Mouse (Mus musculus) testis, adult 2 months (tissue): ENCODE measurements at regions not wholly inside any gene's neighbourhood (a gene's known extent, or its start where the extent isn't known, plus 50 kb on each side); places are given as distances from the start of the nearest gene placed in this dataset.
"Not testable (repeated sequence)": the region's sequence is repeated elsewhere in the genome, so short reads cannot be mapped to it uniquely, and the experiment has no call there.

Experiments used
- H3K27ac ChIP-seq: fragments of 200-500 bp; 2 replicates; pipeline ENCODE4 v1.5.1; 2012; ENCODE audit warnings: low read depth, low read length; ENCODE audit not compliant: control insufficient read depth, insufficient read depth
- H3K27me3 ChIP-seq: fragments of 200-500 bp; 2 replicates; pipeline ENCODE4 v1.6.1; 2012; ENCODE audit warnings: mild to moderate bottlenecking, low read length, moderate library complexity; ENCODE audit not compliant: control insufficient read depth, insufficient read depth
- H3K36me3 ChIP-seq: fragments of 200-500 bp; 2 replicates; pipeline ENCODE4 v1.6.1; 2012; ENCODE audit warnings: mild to moderate bottlenecking, low read length; ENCODE audit not compliant: control insufficient read depth, insufficient read depth
- H3K4me1 ChIP-seq: fragments of 200-500 bp; 2 replicates; pipeline ENCODE4 v1.6.1; 2012; ENCODE audit warnings: low read length; ENCODE audit not compliant: control insufficient read depth, insufficient read depth
- H3K4me3 ChIP-seq: fragments of 200-500 bp; 2 replicates; pipeline ENCODE4 v1.5.1; 2012; ENCODE audit warnings: low read depth, mild to moderate bottlenecking, low read length, moderate library complexity, mixed read lengths; ENCODE audit not compliant: control insufficient read depth
- CTCF ChIP-seq: fragments of 200-500 bp; IDR thresholded peaks from 2 replicates; pipeline ENCODE4 v1.5.1; 2012; ENCODE audit warnings: low read depth, mild to moderate bottlenecking, inconsistent platforms, low read length, moderate library complexity; ENCODE audit not compliant: control insufficient read depth, insufficient read depth, insufficient replicate concordance
- POLR2A ChIP-seq: fragments of 200-500 bp; IDR thresholded peaks from 2 replicates; pipeline ENCODE4 v1.6.1; 2012; ENCODE audit warnings: low read depth, mild to moderate bottlenecking, inconsistent platforms, low read length, moderate library complexity; ENCODE audit not compliant: control insufficient read depth

DNA sequence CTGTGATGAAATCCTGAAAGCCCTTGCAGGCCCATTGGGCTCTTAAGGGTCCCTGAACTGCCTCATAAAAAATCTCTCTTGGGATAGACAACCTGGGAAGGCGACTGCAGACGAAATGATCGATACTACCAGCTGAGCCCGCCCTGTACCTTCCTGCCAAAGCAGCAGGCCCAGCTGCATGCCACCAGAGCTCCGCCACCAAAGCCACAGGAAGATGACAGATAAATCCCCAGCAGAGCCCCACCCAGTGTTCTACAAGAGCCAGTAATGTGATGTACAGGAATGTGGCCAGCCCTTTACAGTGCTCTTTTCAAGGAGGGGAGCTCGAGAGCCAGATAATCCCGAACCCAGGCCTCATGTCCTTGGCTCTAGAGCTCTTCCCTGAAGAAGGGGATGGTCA is 183.7 kb upstream of the Prok2 start:
- H3K27ac ChIP-seq = no peak overlapping the region
- no peaks in the 10 kb centered on the region for H3K4me1 ChIP-seq
- TF ChIP-seq POLR2A (no peak), CTCF (no peak)
- H3K36me3 ChIP-seq = no peaks in the 10 kb centered on the region
- H3K27me3 ChIP-seq = no peaks in the 10 kb centered on the region
- H3K4me3 ChIP-seq = no peak overlapping the region

DNA sequence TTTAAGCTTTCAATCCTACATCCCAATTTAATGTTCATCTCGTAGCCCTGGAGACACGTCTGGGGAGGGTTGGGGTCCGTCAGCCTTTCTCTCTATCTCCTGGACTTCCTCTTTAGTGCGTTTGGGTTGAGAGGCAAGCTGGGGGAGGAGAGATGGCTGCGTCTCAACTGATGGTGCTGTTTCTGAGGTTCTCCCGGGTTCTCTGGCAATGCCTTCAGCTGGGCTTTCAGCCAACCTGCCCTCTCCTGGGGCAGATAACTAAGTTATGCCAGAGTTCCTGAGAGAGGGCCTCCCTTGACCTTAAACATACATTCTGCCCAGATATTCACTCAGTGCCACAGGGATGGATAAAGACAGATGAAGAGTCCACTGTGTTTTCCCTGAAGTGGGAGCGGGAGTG is 183.3 kb upstream of the Prok2 start:
- Histone ChIP-seq H3K4me3 (no peak overlapping the region), H3K27me3 (no peaks in the 10 kb centered on the region), H3K27ac (no peak overlapping the region), H3K4me1 (no peaks in the 10 kb centered on the region), H3K36me3 (no peaks in the 10 kb centered on the region)
- TF ChIP-seq CTCF (no peak), POLR2A (no peak)

GRCm38 (mm10) chr6:99908066-99908465 is 181.9 kb upstream of the Prok2 start:
- no peak overlapping the region for H3K4me3 ChIP-seq
- no peaks in the 10 kb centered on the region for H3K4me1 ChIP-seq
- no peak overlapping the region for H3K27ac ChIP-seq
- H3K27me3 ChIP-seq = no peaks in the 10 kb centered on the region
- no peaks in the 10 kb centered on the region for H3K36me3 ChIP-seq
- TF ChIP-seq POLR2A = no peak
- TF ChIP-seq CTCF = no peak

- Histone ChIP-seq H3K36me3 (no peaks in the 10 kb centered on the region), H3K4me1 (no peaks in the 10 kb centered on the region), H3K4me3 (no peak overlapping the region), H3K27ac (no peak overlapping the region), H3K27me3 (no peaks in the 10 kb centered on the region)
- TF ChIP-seq POLR2A = no peak
- TF ChIP-seq CTCF = no peak
Measured at GRCm38 (mm10) chr6:99905194-99905593, 179.0 kb upstream of the Prok2 start.

DNA sequence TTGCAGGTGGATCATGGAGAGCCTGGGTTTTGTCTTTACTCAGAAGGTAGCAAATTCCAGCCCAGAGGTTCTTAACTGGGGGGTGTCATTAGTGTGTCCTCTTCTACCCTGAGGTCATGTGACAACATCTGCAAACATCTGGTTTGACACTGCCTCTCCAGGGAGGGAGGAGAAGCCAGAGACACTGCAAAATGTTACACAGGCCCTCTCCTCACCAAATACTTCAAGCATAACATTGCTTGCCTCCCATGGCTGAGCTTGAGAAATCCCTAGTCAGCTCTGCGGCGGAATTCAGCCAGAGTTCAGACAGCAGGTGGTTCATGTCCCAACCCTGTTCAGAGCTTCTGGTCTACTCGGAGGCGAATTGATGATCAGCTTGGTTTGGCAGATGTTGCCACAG is 178.4 kb upstream of the Prok2 start:
- Histone ChIP-seq H3K27me3 (no peaks in the 10 kb centered on the region), H3K27ac (no peak overlapping the region), H3K4me3 (no peak overlapping the region), H3K36me3 (no peaks in the 10 kb centered on the region), H3K4me1 (no peaks in the 10 kb centered on the region)
- TF ChIP-seq CTCF = no peak
- TF ChIP-seq POLR2A = no peak

GRCm38 (mm10) chr6:99904044-99904443 is 177.9 kb upstream of the Prok2 start:
- not testable (repeated sequence) for H3K27me3 ChIP-seq, H3K36me3 ChIP-seq, H3K4me3 ChIP-seq, H3K4me1 ChIP-seq, H3K27ac ChIP-seq

- Histone ChIP-seq H3K4me3 (no peak overlapping the region), H3K27me3 (no peaks in the 10 kb centered on the region), H3K27ac (no peak overlapping the region), H3K4me1 (no peaks in the 10 kb centered on the region), H3K36me3 (no peaks in the 10 kb centered on the region)
- TF ChIP-seq CTCF (no peak), POLR2A (no peak)
Measured at GRCm38 (mm10) chr6:99901564-99901963, 175.4 kb upstream of the Prok2 start.

DNA sequence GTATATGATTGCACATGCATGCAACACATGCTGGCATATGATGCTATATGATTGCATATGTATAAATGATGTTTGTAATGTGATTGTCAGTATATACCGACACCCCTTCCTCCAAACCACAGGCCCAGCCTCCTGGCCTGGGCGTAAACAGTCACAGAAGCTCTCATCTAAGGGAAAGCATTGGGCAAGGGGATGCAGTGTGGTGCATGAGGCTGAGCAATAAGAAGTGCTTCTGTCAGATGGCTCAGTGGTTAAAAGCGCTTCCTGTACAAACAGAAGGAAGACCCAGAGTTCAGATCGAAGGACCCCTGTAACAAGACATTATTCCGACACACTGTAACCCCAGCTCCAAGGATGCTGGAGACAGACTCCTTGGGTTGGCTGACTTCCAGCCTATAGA is 175.0 kb upstream of the Prok2 start:
- Histone ChIP-seq H3K27me3 (no peaks in the 10 kb centered on the region), H3K4me1 (no peaks in the 10 kb centered on the region)
- TF ChIP-seq POLR2A = no peak
- no peak for TF ChIP-seq CTCF

More for the DNA sequence above, 175.0 kb upstream of the Prok2 start:
- Histone ChIP-seq H3K4me3 (no peak overlapping the region), H3K36me3 (no peaks in the 10 kb centered on the region), H3K27ac (no peak overlapping the region)
